Mouse (Mus musculus) midbrain, embryonic 11.5 days (tissue): ENCODE results near the gene Map3k10. TPM values are rescaled to one million over a fixed set of nuclear protein-coding genes. Genes with fewer than 3 reads are reported as not detected.

Experiments
- ATAC-seq: fragments of 200-750 bp; cut with Nextera tagmentation; 2 replicates; pipeline ENCODE4 v1.8.0; 2017; ENCODE audit warnings: moderate TSS enrichment, moderate library complexity; ENCODE audit not compliant: low FRiP score
- DNase-seq: peaks from one replicate; pipeline ENCODE4 v3.0.0; 2015; ENCODE audit warnings: low spot score; ENCODE audit errors: missing footprints
- H3K27ac ChIP-seq: fragments of 300-500 bp; sonication (generic); 2 replicates; pipeline ENCODE4 v1.5.1; 2014; ENCODE audit warnings: low read depth, low read length
- H3K27me3 ChIP-seq: fragments of 300-500 bp; sonication (generic); 2 replicates; pipeline ENCODE4 v1.6.1; 2014; ENCODE audit warnings: mild to moderate bottlenecking, low read length, moderate library complexity, mixed read lengths; ENCODE audit not compliant: control insufficient read depth, insufficient read depth
- H3K36me3 ChIP-seq: fragments of 300-500 bp; sonication (generic); 2 replicates; pipeline ENCODE4 v1.6.1; 2014; ENCODE audit warnings: mild to moderate bottlenecking, low read length, moderate library complexity, mixed read lengths; ENCODE audit not compliant: control insufficient read depth, insufficient read depth
- H3K4me1 ChIP-seq: fragments of 300-500 bp; sonication (generic); 2 replicates; pipeline ENCODE4 v1.6.1; 2014; ENCODE audit warnings: low read length; ENCODE audit not compliant: control insufficient read depth, insufficient read depth
- H3K4me2 ChIP-seq: fragments of 300-500 bp; sonication (generic); 2 replicates; pipeline ENCODE4 v1.6.1; 2014; ENCODE audit warnings: mild to moderate bottlenecking, moderate library complexity
- H3K4me3 ChIP-seq: fragments of 300-500 bp; sonication (generic); 2 replicates; pipeline ENCODE4 v1.5.1; 2014; ENCODE audit warnings: low read depth, low read length
- H3K9ac ChIP-seq: fragments of 300-500 bp; sonication (generic); 2 replicates; pipeline ENCODE4 v1.6.1; 2014; ENCODE audit warnings: low read length
- H3K9me3 ChIP-seq: fragments of 300-500 bp; sonication (generic); 2 replicates; pipeline ENCODE4 v1.6.1; 2016; ENCODE audit warnings: low read length; ENCODE audit not compliant: control insufficient read depth
- WGBS: fragments of 180-500 bp; shearing (Covaris S2); extraction: QIAGEN DNeasy Blood & Tissue Kit; methylation state at CpG from one replicate; pipeline ENCODE4 v1.1.7; 2014; 5-methylcytosine and 5-hydroxymethylcytosine counted together
- polyA plus RNA-seq: library from polyadenylated mRNA; unstranded; fragments of >200 nt; fragmentation: Nextera tagmentation; extraction: Ambion mirVana; gene quantifications from 2 replicates; pipeline ENCODE4 v1.2.1, GENCODE M21; 2014

The Map3k10 gene
- polyA plus RNA-seq, 1 experiment from 2014 or later, result 8.8 TPM

GRCm38 (mm10) chr7:27687043-27687442, 12.6 kb upstream of the Map3k10 start:
- peaks cover 7% of the 10 kb centered on the region; the same call in 1 of the 2 replicates for H3K4me1 ChIP-seq
- no peak for DNase-seq
- no peak overlapping the region for H3K9ac ChIP-seq
- ATAC-seq, result no peak
- H3K36me3 ChIP-seq, result no peaks in the 10 kb centered on the region
- no peaks in the 10 kb centered on the region for H3K27me3 ChIP-seq
- H3K27ac ChIP-seq, result no peak overlapping the region
- H3K4me2 ChIP-seq, result no peak overlapping the region
- 88% methylated on average over 1 of the region's 1 CpGs for WGBS
- no peak overlapping the region for H3K4me3 ChIP-seq
- H3K9me3 ChIP-seq, result no peaks in the 10 kb centered on the region

- Histone ChIP-seq H3K27ac (no peak overlapping the region), H3K4me1 (peaks cover 7% of the 10 kb centered on the region; the same call in 1 of the 2 replicates), H3K4me2 (no peak overlapping the region), H3K27me3 (no peaks in the 10 kb centered on the region), H3K9ac (no peak overlapping the region), H3K4me3 (no peak overlapping the region), H3K36me3 (no peaks in the 10 kb centered on the region), H3K9me3 (no peaks in the 10 kb centered on the region)
- DNase-seq (peak; percentile 89), ATAC-seq (no peak)
- WGBS, result 0% methylated on average over 6 of the region's 6 CpGs
Measured at GRCm38 (mm10) chr7:27685681-27686080, 11.3 kb upstream of the Map3k10 start.

GRCm38 (mm10) chr7:27685220-27685619, 10.8 kb upstream of the Map3k10 start:
- H3K27ac ChIP-seq, result no peak overlapping the region
- no peaks in the 10 kb centered on the region for H3K27me3 ChIP-seq

GRCm38 (mm10) chr7:27683218-27683617, 8.8 kb upstream of the Map3k10 start:
- Histone ChIP-seq H3K4me3 (no peak overlapping the region), H3K27me3 (no peaks in the 10 kb centered on the region), H3K4me2 (no peak overlapping the region), H3K36me3 (no peaks in the 10 kb centered on the region), H3K9ac (no peak overlapping the region), H3K9me3 (no peaks in the 10 kb centered on the region), H3K4me1 (peaks cover 2% of the 10 kb centered on the region; the same call in 1 of the 2 replicates), H3K27ac (no peak overlapping the region)
- WGBS, result 76% methylated on average over 2 of the region's 2 CpGs
- DNase-seq, result no peak
- no peak for ATAC-seq

More at GRCm38 (mm10) chr7:27685220-27685619, 10.8 kb upstream of the Map3k10 start:
- H3K9ac ChIP-seq, result no peak overlapping the region
- DNase-seq, result no peak
- WGBS, result 48% methylated on average over 5 of the region's 5 CpGs
- peaks cover 7% of the 10 kb centered on the region; the same call in 1 of the 2 replicates for H3K4me1 ChIP-seq
- H3K9me3 ChIP-seq, result no peaks in the 10 kb centered on the region
- no peak overlapping the region for H3K4me3 ChIP-seq
- no peak for ATAC-seq
- H3K4me2 ChIP-seq, result no peak overlapping the region
- H3K36me3 ChIP-seq, result no peaks in the 10 kb centered on the region

- peak overlapping the region; percentile 93 for H3K4me3 ChIP-seq
- H3K4me1 ChIP-seq, result peaks cover 21% of the 10 kb centered on the region
- H3K9me3 ChIP-seq, result no peaks in the 10 kb centered on the region
- DNase-seq, result no peak
- WGBS, result 37% methylated on average over 14 of the region's 14 CpGs
- H3K27me3 ChIP-seq, result no peaks in the 10 kb centered on the region
- ATAC-seq, result no peak
- H3K4me2 ChIP-seq, result peak overlapping the region; percentile 100
- no peak overlapping the region for H3K27ac ChIP-seq
- H3K36me3 ChIP-seq, result no peaks in the 10 kb centered on the region
- H3K9ac ChIP-seq, result peak overlapping the region; percentile 88; the same call in 1 of the 2 replicates
Measured at GRCm38 (mm10) chr7:27675222-27675612, 819 bp upstream of the Map3k10 start.

GRCm38 (mm10) chr7:27674195-27674521, 240 bp downstream of the Map3k10 start:
- H3K9me3 ChIP-seq, result no peaks in the 10 kb centered on the region
- H3K9ac ChIP-seq, result peak overlapping the region; percentile 88
- no peaks in the 10 kb centered on the region for H3K27me3 ChIP-seq
- peak overlapping the region; percentile 82 for H3K27ac ChIP-seq
- DNase-seq, result no peak
- H3K4me3 ChIP-seq, result peak overlapping the region; percentile 93
- no peaks in the 10 kb centered on the region for H3K36me3 ChIP-seq
- H3K4me2 ChIP-seq, result peak overlapping the region; percentile 100
- peaks cover 21% of the 10 kb centered on the region for H3K4me1 ChIP-seq
- WGBS, result under 1% methylated on average over 30 of the region's 38 CpGs
- ATAC-seq, result no peak; the same call in 1 of the 2 replicates

- no peaks in the 10 kb centered on the region for H3K27me3 ChIP-seq
Measured at GRCm38 (mm10) chr7:27673575-27674131, 745 bp downstream of the Map3k10 start.

GRCm38 (mm10) chr7:27673064-27673574, 1.3 kb downstream of the Map3k10 start:
- ATAC-seq (no peak), DNase-seq (no peak)
- no peak overlapping the region for H3K27ac ChIP-seq

More at GRCm38 (mm10) chr7:27673575-27674131, 745 bp downstream of the Map3k10 start:
- H3K9me3 ChIP-seq, result no peaks in the 10 kb centered on the region
- no peak for DNase-seq
- H3K4me1 ChIP-seq, result peaks cover 21% of the 10 kb centered on the region
- WGBS, result 5% methylated on average over 44 of the region's 52 CpGs
- H3K4me2 ChIP-seq, result peak overlapping the region; percentile 100
- peak overlapping the region; percentile 93 for H3K4me3 ChIP-seq
- peak overlapping the region; percentile 88 for H3K9ac ChIP-seq
- H3K36me3 ChIP-seq, result no peaks in the 10 kb centered on the region
- no peak overlapping the region for H3K27ac ChIP-seq
- peak; percentile 20; the same call in 1 of the 2 replicates for ATAC-seq

GRCm38 (mm10) chr7:27662038-27662437, 12.4 kb downstream of the Map3k10 start:
- H3K4me2 ChIP-seq, result no peak overlapping the region
- no peak overlapping the region for H3K9ac ChIP-seq
- no peaks in the 10 kb centered on the region for H3K9me3 ChIP-seq
- H3K27me3 ChIP-seq, result peaks cover 18% of the 10 kb centered on the region
- 92% methylated on average over 4 of the region's 4 CpGs for WGBS
- ATAC-seq (no peak), DNase-seq (no peak)
- H3K36me3 ChIP-seq, result peaks cover 6% of the 10 kb centered on the region
- H3K27ac ChIP-seq, result no peak overlapping the region
- H3K4me3 ChIP-seq, result no peak overlapping the region
- H3K4me1 ChIP-seq, result no peaks in the 10 kb centered on the region

More at GRCm38 (mm10) chr7:27673064-27673574, 1.3 kb downstream of the Map3k10 start:
- Histone ChIP-seq H3K4me2 (peak overlapping the region; percentile 100), H3K36me3 (no peaks in the 10 kb centered on the region), H3K4me3 (peak overlapping the region; percentile 93), H3K9me3 (no peaks in the 10 kb centered on the region), H3K4me1 (peaks cover 21% of the 10 kb centered on the region), H3K27me3 (no peaks in the 10 kb centered on the region), H3K9ac (peak overlapping the region; percentile 88)
- WGBS, result 60% methylated on average over 9 of the region's 9 CpGs
